Mouse (Mus musculus) kidney, adult 8-10 months (tissue): ENCODE results near the gene Gm49333.
"Not testable (repeated sequence)": the region's sequence is repeated elsewhere in the genome, so short reads cannot be mapped to it uniquely, and the experiment has no call there.

ENCODE experiments used
- DNase-seq, 2 experiments: peaks; one replicate each; pipeline ENCODE4 v3.0.0; 2022

The Gm49333 gene

DNA sequence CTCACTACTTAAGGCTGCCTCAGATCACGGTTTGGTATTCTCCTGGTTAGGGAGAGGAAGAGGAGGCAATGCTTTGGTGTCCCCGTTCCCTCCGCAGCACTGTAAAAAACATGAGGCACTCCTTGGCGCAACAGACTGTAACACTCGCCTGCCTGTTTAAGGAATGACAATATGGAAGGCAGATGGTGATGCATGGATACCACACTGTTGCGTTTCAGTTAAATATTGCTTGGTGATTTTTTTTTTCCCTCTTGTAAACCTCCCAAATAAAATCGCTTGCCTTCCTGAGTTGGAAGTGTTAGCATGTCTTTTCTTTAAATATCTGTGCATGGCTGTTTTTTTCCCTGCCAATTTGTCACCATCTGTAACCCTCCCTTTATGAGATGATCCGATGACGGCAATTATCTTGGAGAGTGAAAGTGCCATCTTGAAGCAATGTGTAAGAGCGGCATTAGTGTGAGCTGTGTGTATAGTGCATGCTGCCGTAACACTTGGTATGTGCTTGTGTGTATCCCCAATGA is 17.5 kb downstream of the Gm49333 start:
- no peak for DNase-seq

DNA sequence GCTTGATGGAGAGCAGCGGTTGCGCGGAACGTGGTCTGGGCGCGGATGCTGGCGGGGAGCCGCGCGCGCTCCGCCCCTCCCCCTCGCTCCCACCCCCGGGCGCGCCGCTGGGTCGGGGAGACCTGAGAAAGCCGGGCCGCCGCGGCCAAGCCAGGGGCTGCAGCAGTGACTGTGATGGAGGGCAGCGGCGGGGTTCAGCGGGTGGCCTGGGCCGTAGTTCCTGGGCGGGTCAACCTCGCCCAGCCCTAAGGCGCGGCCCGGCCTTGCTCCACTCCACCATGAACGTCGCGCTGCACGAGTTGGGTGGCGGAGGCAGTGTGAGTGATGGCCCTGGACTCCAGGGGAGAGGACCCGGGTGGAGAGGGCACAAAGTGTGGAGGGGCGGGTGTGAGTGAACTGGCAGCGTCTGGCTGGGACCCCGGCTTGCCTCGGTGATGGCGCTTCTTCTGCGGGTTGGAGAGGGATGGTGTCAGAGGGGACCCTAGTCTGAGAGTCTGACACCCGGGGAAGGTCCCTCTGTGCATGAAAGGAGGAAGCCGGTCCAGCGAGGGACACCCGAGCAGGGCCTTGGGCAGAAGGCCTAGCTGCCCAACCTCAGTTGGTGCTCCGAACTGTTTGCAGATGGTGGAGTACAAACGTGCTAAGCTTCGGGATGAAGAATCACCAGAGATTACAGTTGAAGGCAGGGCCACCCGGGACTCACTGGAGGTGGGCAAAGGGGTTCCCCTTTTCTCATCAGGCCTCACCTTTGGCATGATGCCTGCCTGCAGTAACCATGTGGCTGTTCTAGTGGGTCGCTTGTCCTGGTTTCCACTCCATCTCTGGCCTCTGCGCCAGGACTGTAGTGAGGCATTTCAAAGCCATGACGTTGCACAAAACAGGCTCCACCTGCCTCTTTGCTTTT is 18.6 kb downstream of the Gm49333 start, which contains the start of gene Ece2:
TSS of gene Ece2 (plus strand) at position 98 of the 904 bp plus-strand sequence.
- no peak for DNase-seq

DNA sequence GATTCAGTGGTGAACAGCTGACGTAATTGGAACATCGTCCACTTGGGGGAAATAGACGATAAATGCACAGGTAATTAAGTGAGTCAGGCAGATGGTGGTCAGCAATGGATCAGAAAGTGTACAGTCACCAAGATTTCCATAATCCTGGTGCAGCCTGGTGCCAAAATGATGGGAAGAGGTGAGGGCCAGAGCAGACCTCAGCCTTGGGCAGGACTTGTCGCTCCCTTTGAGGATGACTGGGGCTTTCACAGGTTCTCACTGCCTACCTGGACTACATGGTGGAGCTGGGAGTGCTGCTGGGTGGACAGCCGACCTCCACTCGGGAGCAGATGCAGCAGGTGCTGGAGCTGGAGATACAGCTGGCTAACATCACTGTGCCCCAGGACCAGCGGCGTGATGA is 26.0 kb downstream of the Gm49333 start:
- DNase-seq: no peak

DNA sequence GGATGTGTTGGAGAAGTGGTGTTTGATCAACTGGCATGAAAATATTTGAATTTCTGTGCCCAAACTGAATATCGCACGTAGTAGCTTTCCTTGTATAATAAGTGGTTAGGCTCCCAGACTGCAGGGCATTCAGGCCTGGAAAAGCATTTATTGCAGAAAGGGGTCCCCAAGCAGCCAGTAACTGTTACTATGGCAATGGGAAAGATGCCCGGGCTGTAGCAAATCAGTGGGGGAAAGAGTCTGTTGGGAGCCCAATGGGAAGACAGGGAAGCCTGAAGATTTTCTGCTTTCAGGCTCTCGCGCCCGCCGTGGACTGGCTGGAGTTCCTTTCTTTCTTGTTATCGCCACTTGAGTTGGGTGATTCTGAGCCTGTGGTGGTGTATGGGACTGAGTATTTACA is 27.0 kb downstream of the Gm49333 start:
- DNase-seq: no peak

DNA sequence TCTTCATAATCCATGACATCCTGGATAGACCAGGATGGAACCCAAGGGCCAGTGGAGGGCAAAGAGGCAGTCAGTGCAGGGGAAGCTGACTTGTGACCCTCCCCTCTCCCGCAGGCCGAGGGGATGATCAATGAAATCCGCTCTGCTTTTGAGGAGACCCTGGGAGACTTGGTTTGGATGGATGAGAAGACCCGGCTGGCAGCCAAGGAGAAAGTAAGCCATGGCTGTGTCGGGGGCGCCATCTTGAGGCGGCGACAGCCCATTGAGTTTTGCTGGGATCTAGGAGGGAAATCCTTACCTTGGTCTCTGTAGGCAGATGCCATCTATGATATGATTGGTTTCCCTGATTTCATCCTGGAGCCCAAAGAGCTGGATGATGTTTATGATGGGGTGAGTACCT is 30.8 kb downstream of the Gm49333 start:
- peak; percentile 45 to 78 for DNase-seq

DNA sequence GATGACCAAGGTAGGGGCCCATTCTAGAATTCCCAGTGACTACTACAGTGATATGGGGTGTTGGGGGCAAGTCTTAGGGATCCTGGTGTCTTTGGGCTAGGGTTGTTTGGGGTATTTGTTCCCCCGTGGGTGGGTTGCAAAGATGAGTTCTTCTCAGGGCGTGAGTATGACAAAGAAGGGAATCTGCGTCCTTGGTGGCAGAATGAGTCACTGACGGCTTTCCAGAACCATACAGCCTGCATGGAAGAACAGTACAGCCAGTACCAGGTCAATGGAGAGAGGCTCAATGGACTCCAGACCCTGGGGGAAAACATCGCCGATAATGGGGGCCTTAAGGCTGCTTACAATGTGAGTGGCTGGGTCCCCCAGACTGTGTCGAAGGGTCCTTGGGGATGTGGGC is 32.5 kb downstream of the Gm49333 start:
- DNase-seq: no peak

DNA sequence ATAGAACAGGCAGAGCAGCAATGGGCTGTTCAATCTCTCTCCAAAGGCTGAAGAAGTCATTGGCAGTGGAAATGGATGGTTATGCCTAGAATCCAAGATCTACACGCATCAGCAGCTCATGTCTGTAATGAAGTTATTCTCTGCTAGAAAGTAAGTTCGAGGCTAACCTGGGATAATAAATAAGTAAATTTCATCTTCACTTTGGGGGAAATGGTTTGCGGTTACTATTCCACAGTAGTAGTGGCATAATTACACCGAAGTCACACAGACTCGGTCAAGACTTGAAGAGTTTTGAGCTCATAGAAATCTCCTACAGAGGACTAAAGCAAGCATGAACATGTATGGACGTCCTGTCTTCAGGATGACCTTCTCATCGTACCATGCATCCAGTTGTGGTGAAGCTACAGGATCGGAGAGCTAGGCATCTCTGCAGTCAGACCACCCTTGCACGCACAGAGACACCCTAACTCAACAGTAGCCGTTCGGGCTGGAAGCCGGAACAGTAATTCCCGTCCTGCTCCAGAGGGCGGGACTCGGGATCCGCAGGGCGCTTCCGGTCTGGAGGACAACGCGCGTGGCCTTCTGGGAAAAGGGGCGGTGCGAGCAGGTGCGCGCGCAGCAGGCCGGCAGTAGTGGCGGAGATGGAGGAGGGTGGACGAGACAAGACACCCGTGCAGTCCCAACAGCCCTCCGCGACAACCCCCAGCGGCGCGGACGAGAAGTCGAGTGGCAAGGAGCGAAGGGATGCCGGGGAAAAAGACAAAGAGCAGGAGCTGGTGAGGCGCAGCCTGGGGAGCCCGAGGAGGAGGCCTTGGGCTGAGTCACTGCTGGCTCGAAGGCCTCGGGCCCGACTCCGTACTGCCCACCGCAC is 39.9 kb downstream of the Gm49333 start, which contains the start of gene Psmd2:
TSS of gene Psmd2 (plus strand) at position 577 of the 871 bp plus-strand sequence.
- peak; percentile 95 to 97 for DNase-seq

DNA sequence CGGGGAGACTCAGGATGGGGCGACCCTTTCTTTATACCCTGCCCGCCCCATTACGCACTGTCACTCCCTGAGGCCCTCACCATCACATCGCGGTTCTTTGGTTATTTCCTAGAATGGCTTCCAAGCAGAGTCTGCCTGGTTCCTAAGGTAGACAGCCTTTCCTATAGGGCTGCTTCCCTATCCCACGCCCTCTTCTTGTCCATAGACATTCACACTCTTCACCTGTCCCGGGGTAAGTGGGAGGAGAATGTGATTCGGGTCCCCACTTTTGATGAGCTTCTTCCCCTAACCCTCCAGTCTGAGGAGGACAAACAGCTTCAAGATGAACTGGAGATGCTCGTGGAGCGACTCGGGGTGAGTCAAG is 40.5 kb downstream of the Gm49333 start:
- no peak for DNase-seq

DNA sequence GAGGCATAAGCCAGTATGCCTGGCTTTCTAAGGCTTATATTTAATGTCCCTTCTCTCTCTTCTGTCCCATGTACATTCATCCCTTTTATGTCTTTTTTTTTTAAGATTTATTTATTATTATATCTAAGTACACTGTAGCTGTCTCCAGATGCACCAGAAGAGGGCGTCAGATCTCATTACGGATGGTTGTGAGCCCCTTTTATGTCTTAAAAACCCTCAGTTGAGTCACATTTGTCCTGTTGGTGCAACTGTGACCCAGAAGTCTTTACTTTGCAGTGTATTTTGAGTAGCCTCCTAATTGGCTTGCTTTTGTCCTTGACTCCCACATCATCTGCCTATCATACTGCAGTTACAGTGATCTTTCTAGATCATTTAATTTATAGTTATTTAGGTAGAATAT is 41.9 kb downstream of the Gm49333 start:
- no peak for DNase-seq

DNA sequence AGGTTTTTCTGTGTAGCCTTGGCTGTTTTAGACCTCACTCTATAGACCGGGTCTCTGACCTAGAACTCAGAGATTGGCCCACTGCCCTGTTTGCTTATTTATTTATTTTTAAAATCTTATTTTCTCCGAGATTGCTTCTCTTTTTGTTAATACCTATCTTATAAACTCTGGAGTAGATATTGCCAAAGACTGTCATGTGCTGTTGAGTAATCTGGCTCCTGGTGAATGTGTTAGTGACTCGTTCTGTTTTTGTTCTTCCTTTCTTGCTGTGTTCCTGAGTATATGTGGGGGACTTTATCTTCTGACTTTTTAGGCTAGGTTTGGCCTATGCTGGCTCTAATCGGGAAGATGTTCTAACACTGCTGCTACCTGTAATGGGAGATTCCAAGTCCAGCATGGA is 46.3 kb downstream of the Gm49333 start:
- no peak for DNase-seq

DNA sequence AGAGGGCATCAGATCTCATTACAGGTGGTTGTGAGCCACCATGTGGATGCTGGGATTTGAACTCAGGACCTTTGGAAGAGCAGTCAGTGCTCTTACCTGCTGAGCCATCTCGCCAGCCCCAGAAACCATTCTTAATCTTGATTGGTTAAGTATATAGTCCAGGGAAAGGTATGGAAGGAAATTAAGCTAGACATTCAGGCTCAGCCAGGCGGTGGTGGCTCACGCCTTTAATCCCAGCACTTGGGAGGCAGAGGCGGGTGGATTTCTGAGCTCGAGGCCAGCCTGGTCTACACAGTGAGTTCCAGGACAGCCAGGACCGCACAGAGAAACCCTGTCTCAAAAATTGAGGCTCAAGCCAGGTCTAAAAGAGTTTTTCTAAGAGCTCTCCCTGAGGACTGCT is 56.6 kb downstream of the Gm49333 start, which contains the start of gene Eif4g1:
TSS of gene Eif4g1 (plus strand) at position 301 of the 400 bp plus-strand sequence.
- not testable (repeated sequence) for DNase-seq

DNA sequence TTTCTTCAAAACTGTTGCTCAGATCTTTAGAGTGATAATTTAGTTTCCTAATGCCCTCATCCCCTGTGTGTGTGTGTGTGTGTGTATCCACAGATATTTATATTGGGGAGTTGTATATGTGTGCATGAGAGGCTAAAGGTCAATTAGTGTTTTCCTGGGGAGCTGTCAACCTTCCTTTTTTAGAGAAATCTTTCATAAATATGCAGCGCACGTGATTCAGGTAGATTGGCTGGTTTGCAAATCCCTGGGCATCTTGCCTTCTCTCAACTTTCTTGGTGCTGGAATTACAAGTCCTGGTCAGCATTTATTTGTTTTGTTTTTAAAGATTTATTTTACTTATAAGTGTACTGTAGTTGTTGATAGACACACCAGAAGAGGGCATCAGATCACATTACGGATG is 58.9 kb downstream of the Gm49333 start:
- DNase-seq: no peak

DNA sequence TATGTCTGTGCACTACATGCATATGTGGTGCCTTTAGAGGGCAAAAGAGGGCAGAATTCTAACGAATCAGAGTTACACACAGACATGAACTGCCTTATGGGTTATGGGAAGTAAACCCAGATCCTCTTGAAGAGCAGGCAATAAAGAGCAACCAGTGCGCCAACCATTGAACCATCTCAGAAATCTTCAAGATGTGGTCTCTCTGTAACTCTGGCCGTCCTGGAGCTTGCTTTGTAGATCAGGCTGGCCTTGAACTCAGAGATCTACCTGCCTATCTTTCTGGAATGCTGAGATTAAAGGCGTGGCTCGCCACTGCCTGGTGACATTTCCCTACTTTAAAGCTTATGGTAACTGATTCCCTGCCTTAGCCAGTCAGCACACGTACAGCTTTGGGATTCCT is 60.5 kb downstream of the Gm49333 start:
- no peak for DNase-seq

DNA sequence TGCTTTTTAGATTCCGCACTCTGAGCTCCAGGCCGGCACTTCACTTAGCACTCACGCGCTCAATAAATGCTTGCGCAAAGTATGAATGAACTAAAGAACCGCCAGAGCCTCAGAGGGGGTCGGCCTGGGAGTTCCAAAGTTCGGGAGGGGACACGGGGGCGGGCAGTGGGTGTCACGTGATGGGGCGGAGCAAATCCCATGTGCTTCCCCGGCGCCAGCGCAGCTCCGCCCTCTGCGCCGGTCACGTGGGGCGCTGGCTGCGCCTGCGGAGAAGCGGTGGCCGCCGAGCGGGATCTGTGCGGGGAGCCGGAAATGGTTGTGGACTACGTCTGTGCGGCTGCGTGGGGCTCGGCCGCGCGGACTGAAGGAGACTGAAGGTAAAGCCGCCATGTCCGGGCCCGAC is 61.1 kb downstream of the Gm49333 start:
- DNase-seq: peak; percentile 97 to 98

DNA sequence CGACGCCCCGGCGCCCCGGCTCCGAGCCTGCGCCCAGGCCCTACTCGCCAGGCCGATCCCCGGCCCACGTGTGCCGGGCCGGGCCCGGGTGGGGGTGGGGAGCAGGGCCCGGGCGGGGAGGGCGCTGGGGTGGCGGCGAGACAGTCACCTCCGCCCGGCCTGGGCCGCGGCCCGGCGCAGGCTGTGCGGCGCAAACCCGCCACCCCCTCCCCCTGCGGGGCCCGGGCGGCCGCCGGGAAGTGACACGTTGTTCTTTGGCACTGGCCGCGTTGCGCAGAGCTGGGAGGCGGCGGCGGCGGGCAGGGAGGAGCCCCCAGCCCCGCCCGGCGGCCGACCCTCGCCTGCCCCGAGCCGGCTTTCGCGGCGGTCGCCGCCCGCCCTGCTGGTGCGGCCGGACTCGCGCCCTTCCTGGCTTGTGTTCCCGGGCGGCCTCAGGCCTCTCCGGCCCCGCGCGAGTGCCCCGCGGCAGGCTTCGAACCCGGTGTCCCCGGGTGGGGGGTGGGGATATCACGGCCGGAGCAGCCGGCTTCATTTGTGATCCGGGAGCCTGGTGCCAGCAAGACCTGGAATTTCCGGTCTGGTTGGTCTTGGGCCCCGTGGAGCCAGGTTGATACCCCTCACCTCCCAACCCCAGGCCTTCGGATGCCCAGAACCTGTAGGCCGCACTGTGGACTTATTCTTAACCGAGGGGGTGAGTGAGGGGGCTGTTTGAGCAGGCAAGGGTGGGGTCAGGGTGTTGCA is 61.7 kb downstream of the Gm49333 start:
- peak; percentile 35 to 41 for DNase-seq

DNA sequence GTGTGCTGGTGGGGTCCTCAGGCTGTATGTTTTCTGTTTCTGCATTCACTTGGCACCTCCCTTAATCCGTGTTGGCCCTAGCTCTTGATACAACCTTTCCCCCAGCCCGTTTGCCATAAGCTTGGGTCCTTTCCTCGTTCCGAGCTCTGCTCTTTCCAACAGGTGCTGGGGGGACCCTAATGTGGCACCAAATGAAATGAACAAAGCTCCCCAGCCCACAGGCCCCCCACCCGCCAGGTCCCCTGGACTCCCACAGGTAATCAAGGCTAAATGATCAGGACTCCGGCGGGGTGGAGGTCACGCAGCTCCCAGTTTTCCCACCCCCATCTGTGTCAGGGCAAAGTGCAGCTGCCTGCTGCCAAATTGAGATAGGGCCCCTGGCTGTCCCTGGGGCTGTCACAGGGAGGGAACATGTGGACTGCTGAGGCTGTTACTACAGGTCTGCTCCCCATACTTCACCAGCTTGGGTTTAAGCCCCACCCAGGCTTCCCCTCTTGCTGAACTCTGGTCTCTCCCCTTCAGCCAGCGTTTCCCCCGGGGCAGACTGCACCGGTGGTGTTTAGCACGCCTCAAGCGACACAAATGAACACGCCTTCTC is 62.4 kb downstream of the Gm49333 start:
- DNase-seq: peak; percentile 70 to 74

DNA sequence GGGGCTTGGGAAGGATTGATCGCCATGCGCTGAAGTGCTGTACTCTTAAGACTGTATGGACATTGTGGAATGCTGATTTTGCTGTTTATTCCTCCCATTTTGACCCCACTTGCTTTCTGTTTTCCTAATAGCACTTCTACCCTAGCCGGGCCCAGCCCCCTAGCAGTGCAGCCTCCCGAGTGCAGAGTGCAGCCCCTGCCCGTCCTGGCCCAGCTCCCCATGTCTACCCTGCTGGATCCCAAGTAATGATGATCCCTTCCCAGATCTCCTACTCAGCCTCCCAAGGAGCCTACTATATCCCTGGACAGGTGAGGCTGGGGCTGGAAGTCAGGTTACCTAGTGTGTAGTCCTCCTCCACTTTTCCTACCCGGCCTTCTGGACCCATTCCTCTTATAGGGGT is 63.8 kb downstream of the Gm49333 start:
- DNase-seq: no peak

DNA sequence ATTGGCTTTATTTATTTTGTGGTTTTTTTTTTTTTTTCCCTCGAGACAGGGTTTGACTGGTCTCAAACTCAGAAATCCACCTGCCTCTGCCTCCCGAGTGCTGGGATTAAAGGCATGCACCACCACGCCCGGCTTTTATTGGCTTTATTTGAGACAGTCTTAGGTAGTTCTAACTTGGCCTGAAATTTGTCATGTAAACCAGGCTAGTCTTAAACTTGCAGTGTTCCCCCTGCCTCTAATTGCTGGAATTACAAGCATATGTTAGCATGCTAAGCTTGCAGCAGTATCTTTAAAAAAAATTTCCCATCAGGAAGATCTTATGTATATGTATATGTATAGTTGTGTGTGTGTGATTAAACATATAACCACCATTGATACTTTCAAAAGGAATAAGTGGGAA is 65.3 kb downstream of the Gm49333 start:
- DNase-seq: no peak

DNA sequence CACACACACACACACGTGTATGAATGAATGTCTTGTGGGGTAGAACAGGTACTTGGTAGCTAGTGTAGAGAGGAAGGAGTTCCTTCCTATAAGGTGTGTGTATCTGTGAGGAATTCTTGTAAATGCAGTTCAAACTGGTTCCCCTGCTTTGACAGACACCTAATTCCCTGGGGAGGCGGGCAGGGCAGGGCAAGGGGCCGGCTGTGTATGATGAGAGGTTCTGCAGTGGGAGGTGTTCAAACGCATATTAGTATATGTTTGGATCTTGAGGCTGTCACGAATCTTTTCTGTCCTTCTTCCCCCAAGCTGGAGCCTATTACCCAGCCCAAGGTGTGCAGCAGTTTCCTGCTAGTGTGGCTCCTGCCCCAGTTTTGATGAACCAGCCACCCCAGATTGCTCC is 66.0 kb downstream of the Gm49333 start:
- no peak for DNase-seq

DNA sequence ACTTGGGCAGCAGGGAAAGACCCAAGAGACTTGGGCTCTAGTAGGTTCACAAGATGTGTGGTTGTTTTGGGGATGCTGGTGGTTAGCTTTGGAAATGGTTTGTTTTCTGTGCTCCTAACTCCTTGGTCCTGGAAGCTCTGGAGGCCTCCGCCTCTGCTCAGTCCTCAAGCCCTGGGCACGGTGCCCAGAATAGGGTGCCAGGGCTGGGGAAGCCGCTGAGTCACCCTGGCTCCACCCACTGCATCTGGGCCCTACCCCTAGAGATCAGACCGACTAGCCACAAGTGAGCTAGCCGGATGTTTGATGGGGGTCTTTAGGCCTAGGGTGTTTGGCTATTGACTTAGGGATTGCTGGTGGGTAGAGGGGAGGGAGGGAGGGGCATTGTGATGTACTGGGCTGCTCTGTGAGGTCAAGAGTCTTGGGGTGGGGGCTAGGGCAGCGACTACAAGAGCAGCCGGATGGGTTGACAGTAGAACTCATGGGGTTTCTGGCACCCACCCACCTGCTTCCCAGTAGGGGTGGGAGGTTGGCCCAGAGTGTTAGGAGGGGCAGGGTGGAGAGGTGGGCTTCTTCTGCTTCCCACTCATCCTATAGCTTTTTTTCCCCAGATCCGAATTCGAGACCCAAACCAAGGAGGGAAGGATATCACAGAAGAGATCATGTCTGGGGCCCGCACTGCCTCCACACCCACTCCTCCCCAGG is 66.7 kb downstream of the Gm49333 start:
- DNase-seq: peak; percentile 83 to 90

DNA sequence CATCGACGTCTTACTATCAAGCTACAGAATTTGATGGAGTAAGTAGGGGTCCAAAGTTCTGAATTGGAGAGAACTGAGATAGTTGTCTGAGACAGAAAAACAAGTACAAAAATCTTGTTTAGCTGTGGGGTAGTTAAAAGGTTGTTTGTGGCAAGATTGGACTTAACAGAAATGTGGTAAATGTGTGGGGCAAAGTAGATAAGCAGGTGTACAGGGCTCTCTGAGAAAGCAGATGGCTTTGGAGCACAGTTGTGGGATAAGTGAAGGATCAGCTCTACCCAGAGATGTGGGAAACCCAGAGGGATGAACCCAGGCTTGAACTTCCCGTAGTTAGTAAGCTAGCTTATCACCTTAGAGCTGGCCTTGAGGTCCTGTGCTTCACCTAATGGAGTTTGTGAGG is 79.4 kb downstream of the Gm49333 start:
- DNase-seq: no peak

DNA sequence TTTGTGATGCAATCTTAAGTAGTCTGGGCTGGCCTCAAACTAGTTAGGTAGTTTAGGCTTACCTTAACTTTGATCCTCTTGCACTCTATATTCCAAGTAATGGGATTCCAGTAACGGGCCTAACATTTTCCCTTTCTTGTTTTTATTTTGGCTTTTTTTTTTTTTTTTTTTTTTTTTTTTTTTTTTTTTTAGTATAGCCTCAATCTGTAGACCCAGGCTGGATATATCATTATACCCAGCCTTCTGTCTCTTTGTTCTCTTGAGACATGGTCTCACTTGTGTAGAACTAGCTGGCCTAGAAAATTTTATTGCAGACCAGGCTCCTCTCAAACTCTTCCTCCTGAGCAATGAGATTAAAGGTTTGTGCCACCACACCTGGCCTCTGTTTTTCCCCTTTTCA is 80.2 kb downstream of the Gm49333 start:
- no peak for DNase-seq
